Mouse (Mus musculus) c-Kit-positive CD71-positive TER-119-negative erythroid progenitor cells, embryonic 14.5 days (primary cell): ENCODE measurements around the gene Zar1l.

Source experiments
- DNase-seq: peaks from one replicate; pipeline ENCODE4 v3.0.0-alpha.2; 2013; ENCODE audit warnings: low read depth

Gene Zar1l

DNA sequence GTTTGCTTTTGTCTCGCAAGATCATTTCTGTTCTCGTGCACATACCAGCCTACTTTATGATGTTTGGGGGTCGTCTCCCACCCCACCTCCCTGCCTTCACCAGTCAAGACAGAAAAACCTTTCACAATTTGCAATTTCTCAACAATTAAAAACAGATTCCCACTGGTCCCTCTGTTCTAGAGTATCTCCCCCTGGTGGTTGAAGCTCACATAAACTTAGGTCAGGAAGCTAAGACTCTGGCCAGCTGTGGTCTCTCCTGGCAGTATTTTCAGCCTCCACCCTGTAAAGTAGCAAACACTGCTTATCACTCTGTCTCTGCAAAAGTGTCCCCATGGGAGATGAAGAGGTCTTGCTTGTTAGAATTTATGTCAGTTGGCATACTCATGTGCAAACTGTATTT is 32.8 kb downstream of the Zar1l start:
- peak; percentile 17 for DNase-seq

- DNase-seq, result no peak
These were observed 39.4 kb downstream of the Zar1l start for GRCm38 (mm10) chr5:150478612-150479011.

GRCm38 (mm10) chr5:150477364-150477763 is 40.6 kb downstream of the Zar1l start:
- DNase-seq, result no peak

DNA sequence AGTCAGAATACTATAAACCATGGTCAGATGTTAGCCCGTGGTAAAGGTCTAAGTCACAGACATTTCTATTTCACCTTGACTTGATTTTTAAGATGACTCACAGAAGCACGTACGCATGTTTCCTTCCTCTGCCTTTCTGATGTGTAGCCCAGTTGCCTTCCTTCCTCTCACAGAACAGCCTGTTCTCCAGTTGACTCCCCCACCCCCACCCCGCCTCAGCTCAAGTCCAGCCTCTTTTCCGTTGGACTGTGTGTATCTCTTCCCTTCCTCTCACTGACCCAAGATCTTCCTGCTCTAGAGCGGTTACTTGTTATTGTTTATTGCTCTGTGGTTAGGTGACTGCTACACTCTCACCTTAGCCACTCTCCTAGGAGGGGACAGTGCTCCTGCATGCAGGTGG is 49.5 kb downstream of the Zar1l start:
- no peak for DNase-seq

DNA sequence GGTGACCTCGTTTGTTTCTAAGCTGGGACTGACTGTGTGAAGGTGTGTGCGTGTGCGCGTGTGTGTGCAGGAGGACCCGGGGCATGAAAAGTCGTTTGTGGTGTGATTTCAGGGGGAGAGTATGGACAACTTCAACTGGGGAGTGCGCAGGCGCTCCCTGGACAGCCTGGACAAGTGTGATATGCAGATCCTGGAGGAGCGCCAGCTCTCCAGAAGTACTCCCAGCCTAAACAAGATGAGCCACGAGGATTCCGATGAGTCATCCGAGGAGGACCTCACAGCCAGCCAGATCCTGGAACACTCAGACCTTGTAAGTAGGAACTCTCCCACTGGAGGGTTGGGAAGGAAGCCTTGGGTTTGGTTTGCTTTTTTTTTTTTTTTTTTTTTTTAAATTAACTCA is 51.8 kb downstream of the Zar1l start:
- DNase-seq, result no peak

GRCm38 (mm10) chr5:150465218-150465617 is 52.7 kb downstream of the Zar1l start:
- DNase-seq, result no peak

DNA sequence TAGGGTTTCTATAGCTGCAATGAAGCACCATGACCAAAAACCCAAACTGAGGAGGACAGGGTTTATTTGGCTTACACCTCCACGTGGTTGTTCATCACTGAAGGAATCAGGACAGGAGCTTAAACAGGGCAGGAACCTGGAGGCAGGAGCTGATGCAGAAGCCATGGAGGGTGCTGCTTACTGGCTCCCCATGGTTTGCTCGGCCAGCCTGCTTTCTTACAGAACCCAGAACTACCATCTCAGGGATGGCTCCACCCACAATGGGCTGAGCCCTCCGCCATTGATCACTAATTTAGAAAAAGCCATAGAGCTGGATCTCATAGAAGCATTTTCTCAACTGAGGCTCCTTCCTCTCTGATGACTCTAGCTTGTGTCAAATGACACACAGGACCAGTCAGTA is 53.2 kb downstream of the Zar1l start:
- no peak for DNase-seq

DNA sequence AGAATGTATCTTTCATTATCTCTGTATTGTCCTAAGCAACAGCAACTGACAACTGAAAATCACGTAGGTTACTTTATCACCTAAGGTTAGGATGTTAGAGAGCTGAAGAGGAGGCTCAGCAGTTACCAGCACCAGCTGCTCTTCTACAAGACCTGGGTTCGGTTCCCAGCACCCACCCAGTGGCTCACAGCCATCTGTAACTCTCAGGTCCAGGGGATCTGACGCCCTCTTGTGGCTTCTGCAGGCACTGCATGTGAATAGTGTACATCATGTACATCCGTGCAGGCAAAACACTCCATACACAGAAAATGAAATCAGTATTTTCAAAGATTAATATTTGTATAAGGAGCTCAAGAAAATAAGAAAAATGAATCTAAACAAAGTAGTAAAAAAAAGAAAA is 58.2 kb downstream of the Zar1l start:
- DNase-seq, result no peak

GRCm38 (mm10) chr5:150457904-150458739 is 59.8 kb downstream of the Zar1l start:
- DNase-seq, result no peak

DNA sequence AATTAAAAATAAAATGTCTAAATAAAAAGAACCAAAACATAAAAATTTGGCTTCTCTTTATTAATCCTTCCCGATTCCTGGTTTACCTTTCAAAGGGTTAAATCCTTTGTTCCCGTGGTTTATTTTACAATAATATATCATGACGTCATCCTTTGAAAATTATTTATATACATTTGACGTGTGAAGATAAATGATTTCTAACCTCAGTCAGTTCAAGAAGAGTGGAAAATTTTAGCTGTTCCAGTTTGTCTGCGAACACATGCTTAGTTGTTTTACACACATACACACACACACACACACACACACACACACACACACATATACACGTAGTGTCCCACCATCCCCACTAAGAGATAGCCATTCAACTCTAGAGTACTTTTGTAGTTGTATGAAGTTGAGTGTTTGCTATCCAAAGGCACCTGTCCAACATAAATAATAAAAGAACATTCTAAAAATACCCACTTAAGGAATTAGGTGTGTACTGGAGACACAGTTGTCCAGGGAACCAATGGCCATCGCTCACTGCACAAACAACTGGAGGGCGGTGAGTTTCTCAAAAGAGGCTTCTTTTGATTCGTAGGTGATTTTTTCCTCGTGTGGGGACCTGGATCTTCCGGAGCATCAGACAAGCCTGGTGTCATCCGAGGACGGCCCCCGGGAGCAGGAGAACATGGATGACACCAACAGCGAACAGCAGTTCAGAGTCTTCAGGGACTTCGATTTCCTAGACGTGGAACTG is 60.6 kb downstream of the Zar1l start:
- no peak for DNase-seq
